Mouse (Mus musculus): ENCODE data around the gene Cfap126. TPM values are rescaled to one million over a fixed set of nuclear protein-coding genes. Genes with fewer than 3 reads are reported as not detected.

Cfap126 gene
- polyA plus RNA-seq, 1 experiment, result 1.2 TPM

DNA sequence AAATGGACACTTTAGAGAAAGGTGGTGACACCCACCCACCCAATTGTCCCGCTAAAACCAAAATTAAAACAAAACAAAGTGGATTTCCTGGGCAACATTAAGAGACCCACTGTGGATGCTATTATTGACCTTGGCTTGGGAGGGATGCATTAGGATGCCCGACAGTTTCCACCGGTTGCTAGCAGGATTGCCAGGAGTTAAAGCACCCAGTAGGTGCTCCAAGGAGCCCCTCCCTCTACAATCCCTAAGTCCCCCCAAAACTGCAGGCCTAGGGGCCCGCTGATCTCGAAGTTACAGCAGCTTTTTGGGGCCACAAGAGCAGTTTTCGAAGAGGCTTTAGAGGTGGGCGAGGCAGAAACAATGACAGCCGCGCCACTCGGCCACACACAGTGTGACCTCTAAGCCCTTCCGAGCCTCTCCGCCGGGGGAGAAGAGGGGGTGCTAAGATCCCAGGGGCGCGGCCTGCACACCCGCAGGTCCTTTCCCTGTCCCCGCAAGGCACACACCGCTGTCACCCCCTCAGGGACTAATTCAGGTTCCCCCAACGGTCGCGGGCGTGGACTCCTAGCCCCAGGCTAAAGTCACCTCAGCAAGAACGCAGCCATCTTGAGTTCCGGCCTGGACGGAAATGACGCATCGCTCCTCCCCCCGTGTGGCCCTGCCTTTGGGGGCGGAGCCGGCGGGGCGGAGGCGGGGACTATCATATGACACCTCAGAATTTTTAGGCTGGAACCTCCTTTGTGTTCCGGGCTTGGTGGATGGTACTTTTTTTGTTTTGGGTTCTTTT, 36.4 kb downstream of the Cfap126 start, which contains the start of the genes Sdhc and Mpz:
Gene Sdhc, minus strand, starts transcription at position 630 of the 787 bp plus-strand sequence.
Gene Mpz, plus strand, starts transcription at position 738 of the 787 bp plus-strand sequence.
- H3K4me3 ChIP-seq (ENCODE audit: low read depth, low read length), result peak within 1 kb of the TSS; percentile 96
- peaks cover 6% of the 10 kb centered on the region for H3K36me3 ChIP-seq (ENCODE audit: control insufficient read depth, insufficient read depth, low read length)
- H3K27me3 ChIP-seq (ENCODE audit: control insufficient read depth, insufficient read depth, low read length), result no peaks in the 10 kb centered on the region
- no peak for TF ChIP-seq CTCF (IDR thresholded peaks at IDR 0.05; ENCODE audit: extremely low read depth, insufficient read length, insufficient replicate concordance, low read depth, low read length)
- peak; percentile 88 for TF ChIP-seq POLR2A (IDR thresholded peaks at IDR 0.05; ENCODE audit: low read depth, low read length)
- peaks cover 4% of the 10 kb centered on the region; the same call in 1 of the 2 replicates for H3K4me1 ChIP-seq (ENCODE audit: control insufficient read depth, insufficient read depth, insufficient read length, low read length)
- whole genome bisulfite sequencing, result under 1% methylated on average over 34 of the region's 34 CpGs
- peak within 1 kb of the TSS; percentile 85 for H3K27ac ChIP-seq (ENCODE audit: insufficient read depth, low read depth, low read length)

DNA sequence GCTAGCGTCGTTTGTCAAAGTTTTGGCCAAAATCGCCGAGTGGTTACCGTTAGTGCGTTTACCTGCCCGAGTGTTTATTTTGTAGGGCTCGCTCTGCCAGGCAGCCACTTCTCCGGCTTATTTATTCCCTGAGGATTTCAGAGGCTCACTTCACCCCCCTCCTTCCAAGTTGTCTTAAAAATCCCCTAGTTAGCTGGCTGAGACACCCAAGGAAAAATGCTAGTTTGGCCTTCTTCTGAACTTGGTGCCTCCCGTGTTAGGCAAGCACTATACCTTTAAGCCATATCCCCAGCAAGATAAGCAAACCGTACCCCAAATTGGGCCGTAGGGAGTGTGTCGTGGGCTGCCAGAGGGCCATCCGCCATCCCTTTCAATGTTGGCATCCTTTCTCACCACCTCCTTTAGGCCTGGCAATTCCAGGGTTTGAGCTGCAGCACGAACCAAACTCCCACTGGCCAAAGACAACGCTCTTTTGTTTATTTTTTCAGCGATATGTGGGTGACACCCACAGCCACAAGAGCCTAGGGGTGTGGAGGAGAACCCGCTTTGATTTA, 37.2 kb downstream of the Cfap126 start:
- Histone ChIP-seq H3K27me3 (ENCODE audit: control insufficient read depth, insufficient read depth, low read length) (no peaks in the 10 kb centered on the region), H3K4me1 (ENCODE audit: control insufficient read depth, insufficient read depth, insufficient read length, low read length) (peaks cover 4% of the 10 kb centered on the region; the same call in 1 of the 2 replicates), H3K27ac (ENCODE audit: insufficient read depth, low read depth, low read length) (0 out of 2 replicates have a peak overlapping the region, but pooled peaks have one; percentile 6), H3K4me3 (ENCODE audit: low read depth, low read length) (peak overlapping the region; percentile 96), H3K36me3 (ENCODE audit: control insufficient read depth, insufficient read depth, low read length) (peaks cover 2% of the 10 kb centered on the region; the same call in 1 of the 2 replicates)
- TF ChIP-seq CTCF (IDR thresholded peaks at IDR 0.05; ENCODE audit: extremely low read depth, insufficient read length, insufficient replicate concordance, low read depth, low read length), result no peak
- TF ChIP-seq POLR2A (IDR thresholded peaks at IDR 0.05; ENCODE audit: low read depth, low read length), result no peak
- 10% methylated on average over 18 of the region's 18 CpGs for WGBS

DNA sequence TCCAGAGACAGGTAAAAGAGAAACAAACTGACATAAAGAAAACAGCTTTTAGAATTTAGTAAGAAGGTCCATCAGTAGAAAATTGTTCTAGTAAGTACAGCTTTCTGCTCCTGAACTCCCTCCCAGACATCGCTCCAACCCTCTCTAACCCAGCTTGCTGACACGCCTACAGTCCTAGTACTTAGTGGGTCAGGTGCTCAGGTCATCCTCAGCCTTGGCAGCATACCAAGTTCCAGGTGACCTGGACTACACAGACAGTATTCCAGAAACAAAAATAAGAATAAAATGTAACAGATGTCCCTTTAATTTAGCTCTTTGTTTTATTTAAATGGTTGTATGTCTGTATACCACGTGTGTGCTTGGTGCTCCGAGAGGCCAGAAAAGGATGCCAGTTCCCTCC, 38.2 kb downstream of the Cfap126 start:
- TF ChIP-seq CTCF (IDR thresholded peaks at IDR 0.05; ENCODE audit: extremely low read depth, insufficient read length, insufficient replicate concordance, low read depth, low read length), result no peak
- no peak for TF ChIP-seq POLR2A (IDR thresholded peaks at IDR 0.05; ENCODE audit: low read depth, low read length)
- H3K4me3 ChIP-seq (ENCODE audit: low read depth, low read length), result no peak overlapping the region
- H3K4me1 ChIP-seq (ENCODE audit: control insufficient read depth, insufficient read depth, insufficient read length, low read length), result peaks cover 4% of the 10 kb centered on the region; the same call in 1 of the 2 replicates
- H3K36me3 ChIP-seq (ENCODE audit: control insufficient read depth, insufficient read depth, low read length), result no peaks in the 10 kb centered on the region
- H3K27me3 ChIP-seq (ENCODE audit: control insufficient read depth, insufficient read depth, low read length), result 0 out of 2 replicates have a peak, but pooled peaks cover 3% of the 10 kb centered on the region
- WGBS, result 74% methylated on average over 4 of the region's 4 CpGs
- H3K27ac ChIP-seq (ENCODE audit: insufficient read depth, low read depth, low read length), result no peak overlapping the region

DNA sequence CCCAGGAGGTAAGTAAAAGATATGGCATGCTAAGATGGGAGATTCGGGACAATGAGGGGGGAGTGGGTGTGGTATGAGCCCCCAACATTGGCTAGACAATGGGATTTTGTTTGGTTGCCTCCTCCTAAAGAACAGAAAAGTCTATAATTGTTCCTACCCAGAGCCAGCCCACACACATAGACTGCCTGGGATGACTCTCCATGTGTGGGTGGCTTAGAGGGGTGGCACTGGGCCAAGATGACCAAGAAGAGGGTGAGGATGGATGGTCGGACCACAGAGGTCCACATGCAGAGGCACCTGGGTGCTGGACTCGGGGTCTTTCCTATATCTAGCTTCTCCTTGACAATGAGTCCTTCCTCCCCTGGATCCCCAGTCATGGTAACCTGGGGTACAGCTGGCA, 42.9 kb downstream of the Cfap126 start:
- 56% methylated on average over 3 of the region's 3 CpGs for WGBS
- H3K4me3 ChIP-seq (ENCODE audit: low read depth, low read length), result no peak overlapping the region
- H3K27me3 ChIP-seq (ENCODE audit: control insufficient read depth, insufficient read depth, low read length), result 0 out of 2 replicates have a peak, but pooled peaks cover 3% of the 10 kb centered on the region
- peaks cover 9% of the 10 kb centered on the region for H3K4me1 ChIP-seq (ENCODE audit: control insufficient read depth, insufficient read depth, insufficient read length, low read length)
- TF ChIP-seq POLR2A (IDR thresholded peaks at IDR 0.05; ENCODE audit: low read depth, low read length) (no peak), CTCF (IDR thresholded peaks at IDR 0.05; ENCODE audit: extremely low read depth, insufficient read length, insufficient replicate concordance, low read depth, low read length) (no peak)
- H3K27ac ChIP-seq (ENCODE audit: insufficient read depth, low read depth, low read length), result no peak overlapping the region
- H3K36me3 ChIP-seq (ENCODE audit: control insufficient read depth, insufficient read depth, low read length), result no peaks in the 10 kb centered on the region

DNA sequence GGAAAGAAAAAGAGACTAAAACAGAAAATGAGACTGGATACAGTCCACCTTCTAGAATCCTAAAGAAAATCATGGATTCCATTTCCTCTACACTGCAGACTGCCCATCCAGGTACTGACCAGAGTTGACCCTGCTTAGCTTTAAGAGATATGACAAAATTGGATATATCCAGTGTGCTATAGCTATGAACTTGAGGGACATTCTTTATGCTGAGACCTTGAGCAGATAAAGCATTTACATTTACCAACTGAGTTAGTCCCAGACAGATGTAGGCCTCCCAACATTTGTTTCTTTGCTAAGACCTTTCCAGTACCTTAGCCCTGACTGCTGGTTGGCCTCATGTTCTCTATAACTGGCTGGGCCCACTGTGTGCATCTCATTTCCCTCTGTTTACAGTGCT, 44.2 kb downstream of the Cfap126 start:
- Histone ChIP-seq H3K4me1 (ENCODE audit: control insufficient read depth, insufficient read depth, insufficient read length, low read length) (peaks cover 9% of the 10 kb centered on the region), H3K4me3 (ENCODE audit: low read depth, low read length) (no peak overlapping the region), H3K27me3 (ENCODE audit: control insufficient read depth, insufficient read depth, low read length) (0 out of 2 replicates have a peak, but pooled peaks cover 3% of the 10 kb centered on the region), H3K36me3 (ENCODE audit: control insufficient read depth, insufficient read depth, low read length) (no peaks in the 10 kb centered on the region), H3K27ac (ENCODE audit: insufficient read depth, low read depth, low read length) (no peak overlapping the region)
- TF ChIP-seq POLR2A (IDR thresholded peaks at IDR 0.05; ENCODE audit: low read depth, low read length) (no peak), CTCF (IDR thresholded peaks at IDR 0.05; ENCODE audit: extremely low read depth, insufficient read length, insufficient replicate concordance, low read depth, low read length) (no peak)

DNA sequence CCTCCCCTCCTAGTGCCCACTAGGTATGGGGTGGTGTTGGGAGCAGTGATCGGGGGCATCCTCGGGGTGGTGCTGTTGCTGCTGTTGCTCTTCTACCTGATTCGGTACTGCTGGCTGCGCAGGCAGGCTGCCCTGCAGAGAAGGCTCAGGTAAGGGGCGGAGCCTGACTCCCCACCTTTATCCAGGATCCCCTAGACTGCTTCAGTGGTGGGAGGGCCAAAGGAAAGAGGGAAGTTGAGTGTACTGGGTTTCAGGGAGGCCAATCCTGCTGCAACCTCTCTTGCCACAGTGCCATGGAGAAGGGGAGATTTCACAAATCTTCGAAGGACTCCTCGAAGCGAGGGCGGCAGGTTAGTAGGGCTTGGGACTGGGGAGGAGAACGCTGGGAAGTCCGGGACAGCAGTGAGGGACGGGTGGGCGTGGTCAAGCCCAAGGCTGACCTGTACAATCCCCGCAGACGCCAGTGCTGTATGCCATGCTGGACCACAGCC, 45.8 kb downstream of the Cfap126 start:
- peaks cover 9% of the 10 kb centered on the region for H3K4me1 ChIP-seq (ENCODE audit: control insufficient read depth, insufficient read depth, insufficient read length, low read length)
- 6% methylated on average over 15 of the region's 15 CpGs for WGBS
- TF ChIP-seq POLR2A (IDR thresholded peaks at IDR 0.05; ENCODE audit: low read depth, low read length) (no peak), CTCF (IDR thresholded peaks at IDR 0.05; ENCODE audit: extremely low read depth, insufficient read length, insufficient replicate concordance, low read depth, low read length) (peak; percentile 26; the same call in 1 of the 2 replicates)
- no peak overlapping the region for H3K27ac ChIP-seq (ENCODE audit: insufficient read depth, low read depth, low read length)
- 0 out of 2 replicates have a peak, but pooled peaks cover 3% of the 10 kb centered on the region for H3K27me3 ChIP-seq (ENCODE audit: control insufficient read depth, insufficient read depth, low read length)
- peak overlapping the region; percentile 46 for H3K4me3 ChIP-seq (ENCODE audit: low read depth, low read length)
- H3K36me3 ChIP-seq (ENCODE audit: control insufficient read depth, insufficient read depth, low read length), result no peaks in the 10 kb centered on the region

DNA sequence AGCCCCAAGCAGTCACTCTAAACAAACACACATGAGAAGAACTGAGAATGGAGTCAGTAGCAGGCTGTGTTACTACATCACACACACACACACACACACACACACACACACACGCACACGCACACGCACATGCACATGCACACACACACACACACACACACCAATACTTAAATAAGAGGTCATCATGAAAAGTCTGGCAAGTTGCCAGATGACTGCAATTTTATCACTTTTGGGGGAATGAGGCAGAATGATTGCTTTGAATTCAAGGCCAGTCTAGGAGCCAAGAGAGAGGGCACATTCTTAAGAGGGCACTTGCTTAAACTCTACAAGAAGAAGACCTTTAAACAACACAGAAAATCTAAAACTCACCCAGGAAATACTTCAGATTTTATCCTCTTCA, 48.8 kb downstream of the Cfap126 start:
- Histone ChIP-seq H3K27me3 (ENCODE audit: control insufficient read depth, insufficient read depth, low read length) (no peaks in the 10 kb centered on the region), H3K36me3 (ENCODE audit: control insufficient read depth, insufficient read depth, low read length) (no peaks in the 10 kb centered on the region), H3K4me3 (ENCODE audit: low read depth, low read length) (no peak overlapping the region), H3K27ac (ENCODE audit: insufficient read depth, low read depth, low read length) (no peak overlapping the region), H3K4me1 (ENCODE audit: control insufficient read depth, insufficient read depth, insufficient read length, low read length) (peaks cover 9% of the 10 kb centered on the region)
- no peak for TF ChIP-seq CTCF (IDR thresholded peaks at IDR 0.05; ENCODE audit: extremely low read depth, insufficient read length, insufficient replicate concordance, low read depth, low read length)
- no peak for TF ChIP-seq POLR2A (IDR thresholded peaks at IDR 0.05; ENCODE audit: low read depth, low read length)
- 93% methylated on average over 3 of the region's 3 CpGs for WGBS
